Mouse (Mus musculus): Measurements from ENCODE around the gene Pbx1. TPM values are rescaled to one million over a fixed set of nuclear protein-coding genes. Genes with fewer than 3 reads are reported as not detected.

Gene Pbx1
- total RNA-seq, 1 experiment from 2014 or later = 44.5 TPM

GRCm38 (mm10) chr1:168429406-168429805, 2.7 kb downstream of the Pbx1 start:
- ATAC-seq (replicated peaks in 1 of 2; ENCODE audit: insufficient read depth in 1 of 2, low FRiP score in 2 of 2, low TSS enrichment in 1 of 2, low read depth in 1 of 2, poor library complexity in 2 of 2, severe bottlenecking in 2 of 2) = no peak

GRCm38 (mm10) chr1:168428255-168428654, 3.8 kb downstream of the Pbx1 start:
- no peak for ATAC-seq (replicated peaks in 1 of 2; ENCODE audit: insufficient read depth in 1 of 2, low FRiP score in 2 of 2, low TSS enrichment in 1 of 2, low read depth in 1 of 2, poor library complexity in 2 of 2, severe bottlenecking in 2 of 2)

GRCm38 (mm10) chr1:168427596-168427995, 4.5 kb downstream of the Pbx1 start:
- no peak for ATAC-seq (replicated peaks in 1 of 2; ENCODE audit: insufficient read depth in 1 of 2, low FRiP score in 2 of 2, low TSS enrichment in 1 of 2, low read depth in 1 of 2, poor library complexity in 2 of 2, severe bottlenecking in 2 of 2)

- ATAC-seq (replicated peaks in 1 of 2; ENCODE audit: insufficient read depth in 1 of 2, low FRiP score in 2 of 2, low TSS enrichment in 1 of 2, low read depth in 1 of 2, poor library complexity in 2 of 2, severe bottlenecking in 2 of 2) = no peak
Observed at GRCm38 (mm10) chr1:168426900-168427299, 5.2 kb downstream of the Pbx1 start.

GRCm38 (mm10) chr1:168426281-168426680, 5.8 kb downstream of the Pbx1 start:
- ATAC-seq (replicated peaks in 1 of 2; ENCODE audit: insufficient read depth in 1 of 2, low FRiP score in 2 of 2, low TSS enrichment in 1 of 2, low read depth in 1 of 2, poor library complexity in 2 of 2, severe bottlenecking in 2 of 2) = no peak

- ATAC-seq (replicated peaks in 1 of 2; ENCODE audit: insufficient read depth in 1 of 2, low FRiP score in 2 of 2, low TSS enrichment in 1 of 2, low read depth in 1 of 2, poor library complexity in 2 of 2, severe bottlenecking in 2 of 2) = no peak
Observed at GRCm38 (mm10) chr1:168425017-168425705, 6.9 kb downstream of the Pbx1 start.

GRCm38 (mm10) chr1:168423389-168423930, 8.6 kb downstream of the Pbx1 start:
- ATAC-seq (replicated peaks in 1 of 2; ENCODE audit: insufficient read depth in 1 of 2, low FRiP score in 2 of 2, low TSS enrichment in 1 of 2, low read depth in 1 of 2, poor library complexity in 2 of 2, severe bottlenecking in 2 of 2) = no peak

- no peak for ATAC-seq (replicated peaks in 1 of 2; ENCODE audit: insufficient read depth in 1 of 2, low FRiP score in 2 of 2, low TSS enrichment in 1 of 2, low read depth in 1 of 2, poor library complexity in 2 of 2, severe bottlenecking in 2 of 2)
Observed at GRCm38 (mm10) chr1:168418903-168419302, 13.2 kb downstream of the Pbx1 start.

GRCm38 (mm10) chr1:168417626-168418025, 14.4 kb downstream of the Pbx1 start:
- ATAC-seq (replicated peaks in 1 of 2; ENCODE audit: insufficient read depth in 1 of 2, low FRiP score in 2 of 2, low TSS enrichment in 1 of 2, low read depth in 1 of 2, poor library complexity in 2 of 2, severe bottlenecking in 2 of 2) = no peak

- ATAC-seq (replicated peaks in 1 of 2; ENCODE audit: insufficient read depth in 1 of 2, low FRiP score in 2 of 2, low TSS enrichment in 1 of 2, low read depth in 1 of 2, poor library complexity in 2 of 2, severe bottlenecking in 2 of 2) = peak; percentile 26 to 38; a peak in 3 of 4 replicates
Observed at GRCm38 (mm10) chr1:168416729-168417437, 15.2 kb downstream of the Pbx1 start.

- ATAC-seq (replicated peaks in 1 of 2; ENCODE audit: insufficient read depth in 1 of 2, low FRiP score in 2 of 2, low TSS enrichment in 1 of 2, low read depth in 1 of 2, poor library complexity in 2 of 2, severe bottlenecking in 2 of 2) = no peak
Observed at GRCm38 (mm10) chr1:168410611-168411010, 21.5 kb downstream of the Pbx1 start.

- ATAC-seq (replicated peaks in 1 of 2; ENCODE audit: insufficient read depth in 1 of 2, low FRiP score in 2 of 2, low TSS enrichment in 1 of 2, low read depth in 1 of 2, poor library complexity in 2 of 2, severe bottlenecking in 2 of 2) = no peak
Observed at GRCm38 (mm10) chr1:168410054-168410453, 22.0 kb downstream of the Pbx1 start.

- no peak for ATAC-seq (replicated peaks in 1 of 2; ENCODE audit: insufficient read depth in 1 of 2, low FRiP score in 2 of 2, low TSS enrichment in 1 of 2, low read depth in 1 of 2, poor library complexity in 2 of 2, severe bottlenecking in 2 of 2)
Observed at GRCm38 (mm10) chr1:168408757-168409156, 23.3 kb downstream of the Pbx1 start.

- ATAC-seq (replicated peaks in 1 of 2; ENCODE audit: insufficient read depth in 1 of 2, low FRiP score in 2 of 2, low TSS enrichment in 1 of 2, low read depth in 1 of 2, poor library complexity in 2 of 2, severe bottlenecking in 2 of 2) = no peak
Observed at GRCm38 (mm10) chr1:168407958-168408357, 24.1 kb downstream of the Pbx1 start.

GRCm38 (mm10) chr1:168406291-168406675, 25.8 kb downstream of the Pbx1 start:
- ATAC-seq (replicated peaks in 1 of 2; ENCODE audit: insufficient read depth in 1 of 2, low FRiP score in 2 of 2, low TSS enrichment in 1 of 2, low read depth in 1 of 2, poor library complexity in 2 of 2, severe bottlenecking in 2 of 2) = no peak

- ATAC-seq (replicated peaks in 1 of 2; ENCODE audit: insufficient read depth in 1 of 2, low FRiP score in 2 of 2, low TSS enrichment in 1 of 2, low read depth in 1 of 2, poor library complexity in 2 of 2, severe bottlenecking in 2 of 2) = no peak
Observed at GRCm38 (mm10) chr1:168405645-168406290, 26.3 kb downstream of the Pbx1 start.

GRCm38 (mm10) chr1:168403529-168403928, 28.5 kb downstream of the Pbx1 start:
- no peak for ATAC-seq (replicated peaks in 1 of 2; ENCODE audit: insufficient read depth in 1 of 2, low FRiP score in 2 of 2, low TSS enrichment in 1 of 2, low read depth in 1 of 2, poor library complexity in 2 of 2, severe bottlenecking in 2 of 2)

- ATAC-seq (replicated peaks in 1 of 2; ENCODE audit: insufficient read depth in 1 of 2, low FRiP score in 2 of 2, low TSS enrichment in 1 of 2, low read depth in 1 of 2, poor library complexity in 2 of 2, severe bottlenecking in 2 of 2) = no peak
Observed at GRCm38 (mm10) chr1:168402683-168403082, 29.4 kb downstream of the Pbx1 start.
